Mouse (Mus musculus) bone marrow, adult 2 months (tissue): ENCODE data around the gene Ccdc187.

Experiments
- CTCF ChIP-seq: fragments of 200-500 bp; IDR thresholded peaks from 2 replicates; pipeline ENCODE4 v1.5.1; 2011; ENCODE audit warnings: low read length, control low read depth; ENCODE audit not compliant: control insufficient read depth, insufficient read depth
- POLR2A ChIP-seq: fragments of 200-500 bp; IDR thresholded peaks from 2 replicates; pipeline ENCODE4 v1.6.1; 2011; ENCODE audit warnings: low read depth, mild to moderate bottlenecking, control low read depth, low read length, borderline replicate concordance; ENCODE audit not compliant: control insufficient read depth

- TF ChIP-seq CTCF (no peak), POLR2A (no peak)
Observed at GRCm38 (mm10) chr2:26319519-26320244, 25.3 kb upstream of the Ccdc187 start.
